Mouse (Mus musculus) left cerebral cortex, postnatal 10 days (tissue): ENCODE measurements around the gene Olfr1184. TPM values are rescaled to one million over a fixed set of nuclear protein-coding genes. Genes with fewer than 3 reads are reported as not detected.
"Not testable (repeated sequence)": the region's sequence is repeated elsewhere in the genome, so short reads cannot be mapped to it uniquely, and the experiment has no call there.

ENCODE experiments used
- DNase-seq, 2 experiments: peaks; one replicate each; pipeline ENCODE4 v3.0.0; 2021 to 2022; ENCODE audit warnings: low spot score in 2 of 2, mixed read lengths in 1 of 2; ENCODE audit errors: extremely low spot score in 1 of 2
- intact Hi-C: fragments of 180-260 bp; cut with DNase I; formaldehyde crosslinking; loops from one replicate; pipeline ENCODE4 v1.15.1; 2025
- total RNA-seq, 2 experiments: library from RNA; stranded (reverse); gene quantifications; 2 replicates each; pipeline ENCODE4 v1.2.3; 2021

Olfr1184 gene
- not detected for total RNA-seq

DNA sequence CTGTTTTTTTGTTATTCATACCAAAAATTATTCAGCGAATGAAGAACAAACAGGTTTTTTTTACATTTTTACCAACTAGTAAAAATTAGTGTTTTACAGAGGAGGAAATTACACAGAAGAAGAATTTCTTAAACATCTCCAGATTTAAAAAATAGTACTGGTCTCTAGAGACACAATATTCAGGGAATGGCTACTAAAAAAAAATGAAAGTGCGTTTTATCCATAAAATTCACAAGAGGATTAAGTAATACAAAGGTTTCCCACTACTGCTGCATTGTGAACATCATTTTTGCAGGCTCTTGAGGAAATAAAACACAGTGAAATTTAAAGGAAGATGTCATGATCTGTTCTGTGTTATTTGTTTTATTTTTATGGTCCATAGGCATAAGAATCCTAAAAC is at the start of gene Olfr1184:
Gene Olfr1184, plus strand, starts transcription at position 301 of the 400 bp plus-strand sequence.
- no peak for DNase-seq
- intact Hi-C loops: no loop called here

DNA sequence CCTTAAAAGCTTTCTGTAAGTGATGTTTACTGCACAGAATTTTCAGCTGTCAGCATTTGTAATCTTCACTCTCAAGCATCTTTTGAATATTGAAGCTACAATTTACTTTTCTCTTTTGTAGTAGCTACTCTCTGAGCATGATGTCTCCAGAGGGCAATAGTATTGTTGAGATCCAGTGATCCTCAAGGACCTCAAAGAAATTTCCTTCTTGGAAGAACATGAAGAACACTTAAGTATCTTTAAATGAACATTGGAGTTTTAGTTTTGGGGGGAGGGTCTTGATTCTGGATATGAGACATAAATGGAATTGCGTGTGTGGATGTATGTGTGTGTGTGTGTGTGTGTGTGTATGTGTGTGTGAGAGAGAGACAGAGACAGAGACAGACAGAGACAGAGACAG is 34.4 kb upstream of the Olfr1184 start, which contains the start of gene Gm13757:
Gene Gm13757, minus strand, starts transcription at position 101 of the 400 bp plus-strand sequence.
- intact Hi-C loops: no loop called here
- DNase-seq: no peak

DNA sequence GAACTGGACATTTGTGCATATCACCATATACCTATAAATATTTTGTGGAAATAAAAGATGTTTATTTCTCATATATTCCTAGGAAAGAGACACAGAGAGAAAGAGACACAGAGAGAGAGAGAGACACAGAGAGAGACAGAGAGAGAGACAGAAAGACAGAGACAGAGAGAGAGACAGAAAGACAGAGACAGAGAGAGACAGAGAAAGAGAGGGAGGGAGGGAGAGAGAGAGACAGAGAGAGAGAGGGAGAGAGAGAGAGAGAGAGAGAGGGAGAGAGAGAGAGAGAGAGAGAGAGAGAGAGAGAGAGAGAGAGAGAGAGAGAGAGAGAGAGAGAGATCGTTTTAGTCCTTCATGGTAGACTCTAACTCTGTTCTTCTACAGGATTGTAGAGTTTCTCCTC is 28.8 kb upstream of the Olfr1184 start, which contains the start of gene Olfr1183:
Gene Olfr1183, plus strand, starts transcription at position 301 of the 400 bp plus-strand sequence.
- DNase-seq: not testable (repeated sequence)

DNA sequence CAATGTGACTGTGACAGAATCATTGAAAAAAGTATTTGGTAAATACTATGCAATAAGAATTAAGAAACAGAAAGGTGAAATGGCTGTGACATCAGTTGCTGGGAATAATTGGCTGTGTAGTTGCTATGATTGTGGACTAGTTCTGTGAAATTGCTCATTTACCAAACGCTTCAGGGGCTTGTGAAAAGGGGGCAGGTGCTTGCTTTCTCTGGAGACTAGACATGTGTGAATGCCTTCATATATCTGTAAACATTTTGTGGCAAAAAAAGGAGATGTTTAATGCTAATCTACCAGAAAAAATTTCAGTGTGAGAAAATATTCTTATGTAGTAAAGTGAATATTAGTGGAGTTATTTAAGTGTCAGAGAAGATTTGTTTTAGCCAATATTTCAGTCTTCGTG is 9.6 kb downstream of the Olfr1184 start, which contains the start of gene Olfr1185-ps1:
Gene Olfr1185-ps1, plus strand, starts transcription at position 301 of the 400 bp plus-strand sequence.
- no peak for DNase-seq
- intact Hi-C loops: no loop called here

More for the DNA sequence above, 28.8 kb upstream of the Olfr1184 start, which contains the start of gene Olfr1183:
- intact Hi-C loops: not testable (repeated sequence)

DNA sequence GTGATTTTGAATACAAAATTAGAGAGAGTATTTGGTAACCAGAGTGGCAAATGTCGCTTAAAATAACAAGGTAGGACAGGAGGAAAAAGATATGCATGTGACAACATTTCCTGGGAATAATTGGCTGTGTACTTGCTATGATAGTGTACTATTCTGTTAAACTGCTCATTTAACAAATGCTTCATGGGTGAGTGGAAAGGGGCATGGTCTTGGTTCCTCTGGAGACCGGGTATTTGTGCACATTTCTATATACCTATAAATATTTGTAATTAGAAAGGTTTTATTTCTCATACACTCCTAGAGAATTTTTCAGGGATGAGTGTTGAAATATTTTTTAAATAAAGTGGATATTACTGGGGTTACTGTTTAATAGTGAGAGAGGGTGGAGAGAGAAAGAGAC is 34.9 kb downstream of the Olfr1184 start, which contains the start of gene Olfr1186:
Gene Olfr1186, plus strand, starts transcription at position 301 of the 400 bp plus-strand sequence.
- no peak for DNase-seq
- intact Hi-C loops: no loop called here

DNA sequence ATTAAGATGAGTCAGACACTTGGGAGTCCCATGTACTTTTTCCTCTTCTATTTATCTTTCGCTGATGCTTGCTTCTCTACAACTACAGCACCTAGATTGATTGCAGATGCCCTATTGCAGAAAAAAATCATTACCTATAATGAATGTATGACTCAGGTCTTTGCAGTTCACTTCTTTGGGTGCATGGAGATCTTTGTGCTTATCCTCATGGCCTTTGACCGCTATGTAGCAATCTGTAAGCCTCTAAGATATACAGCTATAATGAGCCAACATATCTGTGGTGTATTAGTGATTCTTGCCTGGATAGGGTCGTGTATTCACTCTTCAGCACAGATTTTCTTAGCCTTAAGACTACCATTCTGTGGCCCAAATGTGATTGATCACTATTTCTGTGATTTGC is 42.3 kb downstream of the Olfr1184 start:
- intact Hi-C loops: no loop called here
- DNase-seq: no peak

Other genes starting within 250 kb of the Olfr1184 start
- not detected for gene Olfr1173, start 203.7 kb upstream of the Olfr1184 start, total RNA-seq
- gene Olfr1174-ps, start 168.5 kb upstream of the Olfr1184 start, total RNA-seq: not detected
- gene Olfr1175-ps, start 156.4 kb upstream of the Olfr1184 start, total RNA-seq: not detected
- gene Olfr1176, start 146.9 kb upstream of the Olfr1184 start, total RNA-seq: not detected
- not detected for gene Olfr1177-ps, start 137.1 kb upstream of the Olfr1184 start, total RNA-seq
- gene Olfr1178, start 96.5 kb upstream of the Olfr1184 start, total RNA-seq: not detected
- not detected for gene Olfr1179, start 77.1 kb upstream of the Olfr1184 start, total RNA-seq
- gene Olfr1180, start 64.4 kb upstream of the Olfr1184 start, total RNA-seq: not detected
- gene Olfr1181, start 57.4 kb upstream of the Olfr1184 start, total RNA-seq: not detected
- not detected for gene Gm13757, start 34.5 kb upstream of the Olfr1184 start, total RNA-seq
- not detected for gene Olfr1183, start 28.7 kb upstream of the Olfr1184 start, total RNA-seq
- not detected for gene Olfr1185-ps1, start 9.7 kb downstream of the Olfr1184 start, total RNA-seq
- gene Olfr1186, start 35.0 kb downstream of the Olfr1184 start, total RNA-seq: not detected
- not detected for gene Olfr1188, start 73.3 kb downstream of the Olfr1184 start, total RNA-seq
- gene Olfr1189, start 102.9 kb downstream of the Olfr1184 start, total RNA-seq: not detected
- gene Olfr1191-ps1, start 156.9 kb downstream of the Olfr1184 start, total RNA-seq: under 1 TPM in 1 of 2 experiments, not detected in 1; 0.06 TPM
- not detected for gene Olfr1192-ps1, start 164.9 kb downstream of the Olfr1184 start, total RNA-seq
- not detected for gene Olfr1193, start 192.0 kb downstream of the Olfr1184 start, total RNA-seq
- not detected for gene Olfr1195, start 205.6 kb downstream of the Olfr1184 start, total RNA-seq
- not detected for gene Olfr1196, start 221.0 kb downstream of the Olfr1184 start, total RNA-seq
- not detected for gene Olfr1197, start 248.8 kb downstream of the Olfr1184 start, total RNA-seq